Mouse (Mus musculus) left cerebral cortex, adult 2 months (tissue): ENCODE results near the gene Sh3bp2. TPM values are rescaled to one million over a fixed set of nuclear protein-coding genes. Genes with fewer than 3 reads are reported as not detected.
A peak's percentile ranks its signal among the peaks of the same experiment; 100 is the strongest.

Experiments
- DNase-seq, 2 experiments: peaks; one replicate each; pipeline ENCODE4 v3.0.0; 2021 to 2022; ENCODE audit warnings: low spot score in 2 of 2, mixed read lengths in 1 of 2; ENCODE audit errors: extremely low spot score in 1 of 2
- H3K27ac ChIP-seq: fragments of 200-600 bp; 2 replicates; pipeline ENCODE4 v1.8.1; 2022
- H3K4me3 ChIP-seq: fragments of 200-600 bp; 2 replicates; pipeline ENCODE4 v1.8.1; 2022
- CTCF ChIP-seq: fragments of 200-600 bp; IDR thresholded peaks from 2 replicates; pipeline ENCODE4 v1.8.1; 2022; ENCODE audit warnings: antibody characterized with exemption, mild to moderate bottlenecking, moderate library complexity
- intact Hi-C: fragments of 180-260 bp; cut with DNase I; formaldehyde crosslinking; loops from one replicate; pipeline ENCODE4 v1.15.1; 2025
- long read RNA-seq, 2 experiments: library from polyadenylated mRNA; stranded (forward); transcript quantifications; one replicate each; pipeline ENCODE4 v2.0.0; 2021; ENCODE audit warnings: borderline mapping rate in 2 of 2
- total RNA-seq, 2 experiments: library from RNA; stranded (reverse); gene quantifications; 2 replicates each; pipeline ENCODE4 v1.2.3; 2021

Sh3bp2 gene
- 1 to 10 TPM; 3.4 to 3.9 TPM for total RNA-seq
- long read RNA-seq, experiment 1, partial matches to known transcripts = 1 of 1 reads
- long read RNA-seq, experiment 1, other reads (novel, unspliced or antisense) = 0 of 1 reads
- long read RNA-seq, experiment 2 = 0 reads

DNA sequence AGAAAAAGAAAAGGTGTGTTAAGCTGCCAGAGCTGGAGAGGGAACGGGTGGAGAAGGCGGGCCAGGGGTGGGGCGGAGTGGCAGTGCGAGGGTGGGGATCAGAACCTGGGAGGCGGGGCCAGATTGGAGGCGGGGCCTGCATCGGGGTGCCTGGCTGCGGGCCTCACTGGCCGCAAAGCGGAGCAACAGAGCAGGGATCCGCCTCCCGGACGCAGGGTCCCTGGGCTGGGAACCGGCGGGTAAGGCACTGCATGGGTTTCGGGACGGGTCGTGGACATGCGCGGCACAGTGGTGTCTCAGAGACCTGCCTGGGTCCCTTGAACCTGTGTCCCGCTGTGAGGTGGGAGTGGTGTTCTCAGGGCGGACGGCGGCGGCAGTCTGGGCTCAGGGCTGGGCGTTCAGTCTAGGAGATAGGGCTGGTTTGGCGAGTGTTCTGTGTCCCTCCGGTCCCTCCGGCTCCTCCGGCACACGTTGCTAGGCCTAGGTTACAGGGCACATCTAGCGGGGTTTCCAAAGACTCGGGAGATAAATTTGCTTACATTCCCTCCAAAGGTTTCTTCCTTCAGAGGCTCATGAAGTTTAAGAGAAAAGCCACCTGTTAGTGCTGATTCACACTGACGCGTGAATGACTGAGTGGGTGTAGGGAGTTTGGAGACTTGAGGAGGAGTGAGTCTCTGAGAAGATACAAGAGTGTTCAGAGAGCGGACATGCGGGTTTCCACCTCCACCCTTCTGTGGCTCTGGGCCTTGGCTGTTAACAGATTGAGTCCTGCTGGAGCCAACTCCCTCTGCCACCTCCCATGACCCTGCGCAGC is at the start of gene Sh3bp2:
Sh3bp2 (plus strand) TSS at position 176 of the 814 bp plus-strand sequence.
- intact Hi-C loops = loop anchor here (2.0 to 10.0 kb wide), 2 partner anchors 111 to 239 kb away; partner anchors contain the start of genes Htt and Mfsd10
- TF ChIP-seq CTCF = peak; percentile 2; the same call in 1 of the 2 replicates
- DNase-seq = peak; percentile 79 to 85
- H3K4me3 ChIP-seq = peak within 1 kb of the TSS; percentile 54
- H3K27ac ChIP-seq = 0 out of 2 replicates have a peak within 1 kb of the TSS, but pooled peaks have one; percentile 34

DNA sequence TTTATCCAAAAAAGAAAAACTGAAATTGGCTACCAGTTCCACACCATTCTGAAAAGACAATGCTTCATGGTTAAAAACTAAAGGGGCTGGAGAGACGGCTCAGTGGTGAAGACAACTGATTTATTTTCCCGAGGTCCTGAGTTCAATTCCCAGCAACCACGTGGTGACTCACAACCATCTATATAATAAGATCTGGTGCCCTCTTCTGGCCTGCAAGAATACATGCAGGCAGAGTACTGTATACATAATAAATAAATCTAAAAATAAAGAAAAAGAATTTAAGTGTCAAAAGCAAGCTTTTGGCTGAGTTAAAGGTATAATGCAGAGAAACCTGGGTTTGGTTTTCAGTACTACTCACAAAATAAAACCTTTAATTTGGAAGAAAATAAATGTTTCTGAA is 44.7 kb upstream of the Sh3bp2 start:
- intact Hi-C loops = no loop called here
- Histone ChIP-seq H3K4me3 (no peak overlapping the region), H3K27ac (no peak overlapping the region)
- no peak for DNase-seq
- peak; percentile 40 for TF ChIP-seq CTCF

DNA sequence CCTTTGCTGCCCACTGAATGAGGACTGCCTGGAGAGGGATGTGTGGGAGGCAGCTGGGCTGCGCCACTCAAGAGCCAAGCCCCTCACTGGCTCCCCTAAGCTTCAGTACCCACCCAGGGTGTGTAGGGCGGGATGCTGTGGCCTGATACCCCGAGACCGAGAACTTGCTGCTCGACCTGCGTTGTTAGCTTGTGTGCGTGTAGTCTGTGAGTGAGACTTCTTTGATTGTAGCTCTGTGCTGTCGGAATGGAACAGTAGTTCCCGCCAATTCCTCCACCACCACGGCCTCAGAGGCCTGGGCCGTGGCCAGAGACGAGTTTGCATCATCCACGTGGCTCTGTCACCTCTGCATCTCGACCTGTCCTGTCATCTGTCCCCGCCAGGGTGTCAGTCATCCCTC is 39.9 kb upstream of the Sh3bp2 start:
- intact Hi-C loops = no loop called here
- no peak overlapping the region for H3K4me3 ChIP-seq
- H3K27ac ChIP-seq = no peak overlapping the region
- DNase-seq = no peak
- no peak for TF ChIP-seq CTCF

DNA sequence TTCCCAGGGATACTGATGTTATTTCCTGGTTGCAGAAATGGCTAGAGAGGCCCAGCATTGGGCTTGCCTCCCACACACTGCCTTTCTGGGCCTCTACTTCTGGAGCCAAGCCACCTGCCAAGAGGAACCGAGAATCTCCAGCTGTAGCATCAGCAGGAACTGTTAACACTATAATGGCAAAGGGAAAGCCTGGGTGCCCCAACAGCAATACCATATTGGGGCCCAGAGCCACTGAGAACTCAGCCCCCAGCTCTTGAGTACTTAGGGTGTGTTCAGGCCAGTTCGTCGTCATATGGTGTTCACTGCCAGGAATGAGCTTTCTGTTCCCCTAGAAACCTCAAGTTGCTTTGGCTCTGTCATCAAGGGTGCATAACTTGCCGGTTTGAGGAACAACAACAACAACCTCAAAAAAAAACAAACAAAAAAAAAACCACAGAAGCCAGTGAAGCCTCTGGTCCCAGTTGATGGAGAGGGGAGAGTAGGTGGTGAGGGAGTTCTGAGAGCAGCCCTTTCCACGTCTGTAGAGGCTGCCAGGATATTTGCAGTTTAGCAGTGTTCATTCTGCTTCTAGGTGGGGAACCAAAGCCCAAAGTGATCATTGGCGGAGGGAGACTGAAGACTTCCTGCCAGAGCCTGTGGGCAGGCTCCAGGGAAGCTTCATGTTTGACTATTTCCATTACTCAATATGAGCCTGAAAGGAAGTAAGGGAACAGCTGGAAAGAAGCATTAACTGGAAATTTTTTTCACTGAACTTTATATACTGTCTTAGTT is 38.1 kb upstream of the Sh3bp2 start:
- TF ChIP-seq CTCF = no peak
- intact Hi-C loops = no loop called here
- no peak for DNase-seq
- Histone ChIP-seq H3K27ac (peak overlapping the region; percentile 33), H3K4me3 (no peak overlapping the region)

DNA sequence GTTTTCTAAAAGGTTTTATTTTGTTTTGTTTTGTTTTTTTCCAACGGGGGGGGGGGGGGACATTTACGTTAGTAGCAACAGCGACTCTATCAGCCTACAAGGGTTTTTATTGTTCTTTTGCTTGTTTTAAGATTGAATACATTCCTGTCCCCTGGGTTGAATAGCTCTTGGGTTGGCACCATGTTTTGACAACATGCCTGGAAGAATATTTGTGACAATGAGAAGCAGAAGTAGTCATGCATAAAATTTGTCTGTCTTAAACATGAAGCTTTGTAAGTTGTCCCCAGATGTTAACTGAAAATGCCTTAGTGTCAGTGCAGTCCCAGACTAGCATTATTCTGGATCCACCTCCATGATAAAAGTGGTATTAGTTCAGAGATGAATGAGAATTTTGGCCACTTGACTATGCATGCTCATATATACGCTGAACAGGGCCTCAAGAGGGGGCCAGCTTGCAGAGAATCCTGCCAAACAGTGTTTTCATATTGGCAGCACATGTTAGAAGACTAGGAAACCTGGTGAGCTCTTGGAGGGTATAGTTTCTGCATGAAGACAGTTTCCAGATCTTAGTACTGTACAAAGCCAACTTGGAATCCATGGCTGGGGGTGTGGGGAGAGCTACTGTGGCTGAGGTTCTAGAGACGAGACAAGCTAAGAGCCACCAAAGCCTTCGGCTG is 36.8 kb upstream of the Sh3bp2 start:
- no peak overlapping the region for H3K27ac ChIP-seq
- intact Hi-C loops = no loop called here

DNA sequence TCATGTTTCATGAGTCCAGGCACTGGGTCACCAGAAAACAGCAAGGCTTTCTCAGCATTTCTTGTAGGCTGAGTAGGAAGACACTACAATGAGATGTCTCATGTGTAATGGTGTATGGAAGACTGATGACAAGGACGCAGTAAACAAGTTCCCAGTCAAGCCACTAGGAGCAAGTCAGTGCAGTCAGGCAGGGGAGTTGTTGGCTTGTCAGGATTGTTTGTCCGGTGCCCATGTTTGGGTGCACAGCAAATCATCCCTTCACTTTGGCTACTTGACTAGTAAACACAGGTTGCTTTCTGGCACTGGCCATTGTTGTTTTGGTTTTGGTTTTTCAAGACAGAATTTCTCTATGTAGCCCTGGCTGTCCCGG is 36.2 kb upstream of the Sh3bp2 start:
- intact Hi-C loops = no loop called here
- H3K4me3 ChIP-seq = no peak overlapping the region
- H3K27ac ChIP-seq = no peak overlapping the region
- DNase-seq = no peak
- no peak; the same call in none of the 2 replicates for TF ChIP-seq CTCF

More for the DNA sequence above, 36.8 kb upstream of the Sh3bp2 start:
- H3K4me3 ChIP-seq = no peak overlapping the region
- no peak for TF ChIP-seq CTCF
- no peak for DNase-seq

DNA sequence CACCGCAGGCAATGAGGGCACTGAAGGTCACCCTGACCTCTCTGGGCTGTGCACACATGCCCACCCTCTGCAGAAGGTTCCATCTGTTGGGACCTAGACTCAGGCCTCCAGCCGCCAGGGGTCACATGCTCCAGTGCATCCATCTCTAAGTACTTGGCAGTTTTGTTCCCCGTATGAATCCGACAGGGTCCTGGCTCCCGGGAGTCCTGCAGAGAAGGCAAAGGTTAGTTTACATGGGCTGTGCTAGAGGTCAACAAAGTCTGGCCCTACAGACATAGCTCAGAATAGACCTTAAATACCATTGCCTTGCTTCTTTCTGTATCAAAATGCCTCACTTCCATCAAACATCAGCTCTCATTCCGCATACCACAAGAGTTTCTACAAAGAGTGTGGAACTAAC is 28.9 kb upstream of the Sh3bp2 start:
- H3K4me3 ChIP-seq = no peak overlapping the region
- H3K27ac ChIP-seq = no peak overlapping the region
- intact Hi-C loops = no loop called here
- DNase-seq = no peak
- TF ChIP-seq CTCF = no peak

DNA sequence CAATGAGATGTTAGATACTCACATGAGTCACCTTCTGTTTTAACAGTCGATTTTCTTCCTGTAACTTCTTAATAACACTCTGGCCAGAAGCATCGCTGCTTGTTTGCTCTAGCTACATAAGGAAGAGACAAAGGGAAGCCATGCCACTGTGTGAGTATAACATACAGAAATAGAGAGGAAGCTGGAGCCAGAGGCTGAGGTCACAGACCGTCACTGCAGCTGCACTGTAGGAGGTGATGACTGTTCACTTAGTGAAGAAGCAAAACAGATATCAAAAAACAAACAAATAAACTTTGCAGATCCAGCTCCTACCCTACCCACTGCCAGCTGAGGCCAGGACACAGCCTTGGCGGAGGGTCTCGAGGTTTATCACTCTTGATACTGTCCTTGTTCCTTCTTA is 24.8 kb upstream of the Sh3bp2 start:
- DNase-seq = no peak
- H3K27ac ChIP-seq = no peak overlapping the region
- intact Hi-C loops = no loop called here
- H3K4me3 ChIP-seq = no peak overlapping the region
- TF ChIP-seq CTCF = no peak

DNA sequence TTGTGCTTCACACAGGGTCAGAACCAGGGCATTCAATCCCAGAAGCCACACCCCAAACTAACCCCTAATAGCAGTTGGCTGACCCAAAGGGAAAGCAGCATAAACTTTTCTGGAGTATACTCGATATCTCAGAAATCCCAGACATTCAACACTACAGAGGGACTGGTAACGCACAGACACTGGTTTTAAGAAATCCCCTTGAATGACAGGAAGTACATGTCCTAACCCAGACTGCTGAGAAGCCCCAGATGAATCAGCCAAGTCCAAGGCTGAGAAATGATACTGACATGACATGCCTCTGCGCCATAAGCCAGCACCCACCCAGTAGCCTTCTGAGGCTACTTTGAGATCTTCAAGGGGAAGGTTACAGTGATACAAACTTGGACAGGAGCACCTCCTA is 24.1 kb upstream of the Sh3bp2 start:
- no peak for DNase-seq
- intact Hi-C loops = no loop called here
- Histone ChIP-seq H3K4me3 (no peak overlapping the region), H3K27ac (no peak overlapping the region)
- TF ChIP-seq CTCF = no peak

DNA sequence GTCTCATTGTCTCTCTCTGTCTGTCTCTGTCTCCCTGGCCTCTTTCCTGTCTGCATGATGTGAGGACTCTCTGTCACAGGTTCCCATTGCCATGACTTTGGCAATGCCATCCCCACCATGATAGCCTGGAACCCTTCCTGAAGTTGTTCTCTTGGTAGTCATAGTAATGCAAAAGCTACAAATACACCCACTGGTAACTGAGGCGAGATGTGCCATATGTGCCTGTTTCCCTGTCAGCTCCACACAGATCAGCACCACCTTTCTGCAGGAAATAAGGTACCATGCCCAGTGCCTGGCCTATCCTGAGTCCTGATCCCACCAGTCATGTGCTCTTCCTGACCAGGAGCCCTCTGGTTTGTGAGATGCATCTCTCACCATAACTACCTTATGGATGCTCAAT is 23.2 kb upstream of the Sh3bp2 start:
- no peak for TF ChIP-seq CTCF
- Histone ChIP-seq H3K27ac (no peak overlapping the region), H3K4me3 (no peak overlapping the region)
- intact Hi-C loops = no loop called here
- DNase-seq = no peak

DNA sequence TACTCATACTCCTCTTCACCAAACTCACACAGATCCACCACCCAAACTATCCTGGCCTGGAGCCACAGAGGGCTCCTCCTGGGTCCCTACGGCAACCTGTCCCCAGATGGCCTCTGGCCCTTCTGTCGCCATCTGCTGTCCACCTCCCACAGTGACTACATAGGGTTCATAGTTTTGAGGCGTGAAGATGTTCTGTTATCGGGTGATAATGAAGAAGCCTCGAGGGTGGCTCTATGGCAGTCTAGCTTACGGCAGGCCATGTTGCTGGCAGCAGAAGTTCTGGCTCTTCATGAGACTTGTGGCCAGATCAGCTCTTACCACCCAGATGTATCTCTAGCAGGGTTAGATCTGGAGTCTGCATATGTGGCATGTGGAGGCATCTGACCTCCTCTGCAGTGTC is 22.8 kb upstream of the Sh3bp2 start:
- no peak for DNase-seq
- no peak overlapping the region for H3K4me3 ChIP-seq
- intact Hi-C loops = no loop called here
- no peak overlapping the region for H3K27ac ChIP-seq
- TF ChIP-seq CTCF = no peak

DNA sequence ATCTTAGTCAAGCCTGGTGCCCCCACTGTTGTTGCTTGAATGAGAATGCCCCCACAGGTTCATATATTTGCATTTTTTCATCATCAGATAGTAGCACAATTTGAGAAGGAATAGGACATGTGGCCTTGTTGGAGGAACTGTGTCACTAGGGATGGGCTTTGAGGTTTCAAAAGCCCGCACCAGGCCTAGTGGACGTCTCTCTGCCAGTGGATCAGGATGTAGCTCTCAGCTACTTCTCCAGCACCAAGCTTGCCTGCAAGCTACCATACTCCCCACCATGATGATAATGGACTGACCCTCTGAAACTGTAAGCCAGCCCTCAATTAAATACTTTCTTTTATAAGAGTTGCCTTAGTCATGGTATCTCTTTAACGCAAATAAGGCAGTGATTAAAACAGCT is 13.2 kb upstream of the Sh3bp2 start:
- no peak for TF ChIP-seq CTCF
- no peak for DNase-seq
- intact Hi-C loops = no loop called here
- Histone ChIP-seq H3K4me3 (no peak overlapping the region), H3K27ac (no peak overlapping the region)
